Mouse (Mus musculus) mammary gland, adult 2 months (tissue): Measurements from ENCODE around the gene Rab23. TPM values are rescaled to one million over a fixed set of nuclear protein-coding genes. Genes with fewer than 3 reads are reported as not detected.

Experiments
- polyA plus RNA-seq: library from polyadenylated mRNA; depleted of rRNA; stranded (reverse); fragments of >200 nt; gene quantifications from 2 replicates; pipeline ENCODE4 v1.2.3, GENCODE M21; 2012; ENCODE audit warnings: low replicate concordance; rRNA removed

The Rab23 gene
- polyA plus RNA-seq, result 6.1 and 10.2 TPM in 2 replicates

GRCm38 (mm10) chr1:33719733-33720225, at the start of gene Rab23:
Rab23 (plus strand) TSS chr1:33719887.

GRCm38 (mm10) chr1:33757491-33758041, 37.9 kb downstream of the Rab23 start, which contains the start of gene Bag2:
Bag2 (minus strand) TSS chr1:33757795.

Other genes starting within 250 kb of the Rab23 start
- 2.3 and 4.4 TPM in 2 replicates for gene Prim2, start 50.1 kb upstream of the Rab23 start, polyA plus RNA-seq
- gene Bag2, start 37.9 kb downstream of the Rab23 start, polyA plus RNA-seq, result 13.1 and 20.1 TPM in 2 replicates
- gene Zfp451, start 94.7 kb downstream of the Rab23 start, polyA plus RNA-seq, result 4.1 and 10.0 TPM in 2 replicates
- gene Bend6, start 187.9 kb downstream of the Rab23 start, polyA plus RNA-seq, result 0.29 and 0.86 TPM in 2 replicates
- 38.6 and 38.9 TPM in 2 replicates for gene Dst, start 188.3 kb downstream of the Rab23 start, polyA plus RNA-seq